Mouse (Mus musculus): Measurements from ENCODE around the gene Olfr18. TPM values are rescaled to one million over a fixed set of nuclear protein-coding genes. Genes with fewer than 3 reads are reported as not detected.
"Not testable (repeated sequence)": the region's sequence is repeated elsewhere in the genome, so short reads cannot be mapped to it uniquely, and the experiment has no call there.

Gene Olfr18
- polyA plus RNA-seq (2014; fragmentation: Nextera tagmentation; extraction: Ambion mirVana), result 0.13 TPM in 1 of 2 replicates, not detected in the other

DNA sequence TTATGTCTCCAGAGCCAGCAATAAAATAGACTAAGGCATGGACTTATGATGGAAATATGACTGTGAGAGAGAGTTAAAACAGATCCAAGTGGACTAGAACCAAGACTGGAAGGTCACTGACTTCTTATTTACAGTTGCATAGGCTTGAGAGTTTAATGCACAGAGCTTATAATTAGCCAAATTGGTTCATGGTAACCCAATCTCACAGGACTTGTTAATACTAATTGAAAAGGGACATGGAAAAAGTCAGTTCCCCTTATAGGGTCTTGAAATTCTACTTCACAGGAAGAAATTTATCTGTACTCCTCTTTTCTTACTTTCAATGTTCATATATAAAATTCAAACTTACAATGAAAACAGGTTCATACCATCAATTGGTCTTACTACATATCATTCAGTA, at the start of gene Olfr18:
TSS of gene Olfr18 (minus strand) at position 101 of the 400 bp plus-strand sequence.
- Histone ChIP-seq H3K9ac (replicated peaks; ENCODE audit: low read depth, low read length) (no peak within 1 kb of the TSS), H3K27ac (ENCODE audit: low read depth, low read length) (no peak within 1 kb of the TSS), H3K9me3 (ENCODE audit: control insufficient read depth, low read length) (no peaks in the 10 kb centered on the region), H3K4me3 (ENCODE audit: low read depth, low read length) (no peak within 1 kb of the TSS), H3K36me3 (ENCODE audit: control insufficient read depth, insufficient read depth, low read length) (no peaks in the 10 kb centered on the region), H3K4me1 (ENCODE audit: control insufficient read depth, insufficient read depth, low read length) (no peaks in the 10 kb centered on the region), H3K27me3 (ENCODE audit: control insufficient read depth, insufficient read depth, low read length) (no peaks in the 10 kb centered on the region), H3K4me2 (ENCODE audit: low read depth, low read length) (no peak within 1 kb of the TSS)
- no peak for ATAC-seq (ENCODE audit: low read depth)

DNA sequence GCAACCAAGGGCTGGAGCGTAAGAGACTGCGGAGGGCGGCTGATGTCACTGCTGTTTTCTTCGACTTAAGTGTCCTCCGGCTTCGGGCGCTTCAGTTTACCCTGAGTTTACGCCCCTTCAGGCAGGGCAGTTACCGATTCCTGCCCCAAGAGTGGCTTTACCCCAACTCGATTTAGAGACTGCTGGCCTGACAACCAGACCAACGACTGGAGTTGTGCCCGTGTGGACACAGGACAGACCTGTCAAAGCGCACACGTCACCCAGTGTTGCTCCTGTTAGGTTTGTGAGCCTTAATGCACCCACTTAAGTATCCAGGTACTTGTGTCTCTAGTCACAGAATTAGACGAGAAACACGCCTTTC, 49.4 kb upstream of the Olfr18 start:
- ATAC-seq (ENCODE audit: low read depth), result peak; percentile 85
- no peaks in the 10 kb centered on the region for H3K36me3 ChIP-seq (ENCODE audit: control insufficient read depth, insufficient read depth, low read length)
- H3K27ac ChIP-seq (ENCODE audit: low read depth, low read length), result no peak overlapping the region
- 18% methylated on average over 16 of the region's 16 CpGs for WGBS
- 0 out of 2 replicates have a peak, but pooled peaks cover 3% of the 10 kb centered on the region for H3K4me1 ChIP-seq (ENCODE audit: control insufficient read depth, insufficient read depth, low read length)
- peak overlapping the region; percentile 66 for H3K9ac ChIP-seq (replicated peaks; ENCODE audit: low read depth, low read length)
- peak overlapping the region; percentile 59 for H3K4me3 ChIP-seq (ENCODE audit: low read depth, low read length)
- no peaks in the 10 kb centered on the region for H3K27me3 ChIP-seq (ENCODE audit: control insufficient read depth, insufficient read depth, low read length)
- H3K9me3 ChIP-seq (ENCODE audit: control insufficient read depth, low read length), result no peaks in the 10 kb centered on the region
- peak overlapping the region; percentile 56 for H3K4me2 ChIP-seq (ENCODE audit: low read depth, low read length)

DNA sequence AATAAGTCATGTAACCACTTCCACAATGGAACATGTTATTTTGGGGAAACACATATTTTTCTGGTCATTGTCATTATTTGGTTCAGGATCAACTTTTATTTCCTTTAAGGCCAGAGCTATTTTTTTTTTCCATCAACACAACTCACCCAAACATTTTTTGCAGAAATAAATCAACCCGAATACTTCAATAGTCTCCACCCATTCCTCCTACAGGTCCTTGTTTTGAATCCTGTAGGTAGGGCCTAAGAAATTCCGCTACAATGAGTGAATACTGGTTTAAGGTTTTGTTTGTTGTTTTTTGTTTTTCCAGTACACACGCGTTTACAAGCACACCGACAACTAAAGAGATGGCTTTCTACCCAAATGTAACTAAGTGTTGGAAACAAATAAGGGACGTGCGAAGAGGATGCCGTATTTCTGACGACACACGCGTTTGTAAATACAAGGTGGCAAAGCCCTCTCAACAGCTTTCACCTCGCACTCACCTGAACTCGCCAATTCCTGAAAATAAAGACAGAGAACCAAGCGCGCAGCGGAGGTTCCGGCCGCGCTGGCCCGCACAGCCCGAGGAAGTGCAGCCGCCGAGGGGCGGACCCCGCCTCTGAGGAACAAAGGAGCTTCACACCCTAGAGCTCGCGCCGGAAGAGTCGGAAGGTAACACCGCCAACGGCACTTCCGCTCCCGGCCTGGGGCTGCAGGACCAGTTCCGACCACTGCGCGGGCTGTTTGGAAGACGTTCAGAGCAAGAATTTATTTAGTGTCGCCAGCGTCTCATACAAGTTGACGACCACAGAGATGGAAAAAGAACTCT, 48.8 kb upstream of the Olfr18 start, which contains the start of gene Zfp560:
TSS of gene Zfp560 (minus strand) at position 646 of the 811 bp plus-strand sequence.
- Histone ChIP-seq H3K27me3 (ENCODE audit: control insufficient read depth, insufficient read depth, low read length) (no peaks in the 10 kb centered on the region), H3K4me1 (ENCODE audit: control insufficient read depth, insufficient read depth, low read length) (0 out of 2 replicates have a peak, but pooled peaks cover 3% of the 10 kb centered on the region), H3K4me2 (ENCODE audit: low read depth, low read length) (peak within 1 kb of the TSS; percentile 56), H3K9me3 (ENCODE audit: control insufficient read depth, low read length) (no peaks in the 10 kb centered on the region), H3K4me3 (ENCODE audit: low read depth, low read length) (peak within 1 kb of the TSS; percentile 59), H3K9ac (replicated peaks; ENCODE audit: low read depth, low read length) (peak within 1 kb of the TSS; percentile 66), H3K27ac (ENCODE audit: low read depth, low read length) (peak within 1 kb of the TSS; percentile 78; the same call in 1 of the 2 replicates), H3K36me3 (ENCODE audit: control insufficient read depth, insufficient read depth, low read length) (no peaks in the 10 kb centered on the region)
- WGBS, result 2% methylated on average over 40 of the region's 40 CpGs
- peak; percentile 99 for ATAC-seq (ENCODE audit: low read depth)

DNA sequence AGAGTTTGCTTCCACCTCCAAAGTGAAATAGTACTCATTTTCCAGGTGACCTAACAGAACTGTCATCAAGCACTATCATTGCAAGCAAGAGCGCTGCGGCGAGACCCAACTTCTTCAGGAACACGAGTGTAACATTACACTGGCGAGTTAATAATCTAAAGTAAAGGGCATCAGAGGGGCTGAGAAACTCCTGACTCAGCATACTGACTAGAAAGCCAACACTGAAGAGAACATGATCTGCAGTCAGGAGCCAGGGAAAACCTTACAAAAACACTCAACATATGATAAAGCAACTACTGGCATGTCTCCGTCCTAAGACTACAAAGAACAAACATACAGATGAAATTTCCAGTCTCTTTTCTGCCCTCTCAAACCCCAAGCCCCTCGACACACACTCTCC, 47.8 kb upstream of the Olfr18 start:
- no peak overlapping the region; the same call in 1 of the 2 replicates for H3K9ac ChIP-seq (replicated peaks; ENCODE audit: low read depth, low read length)
- WGBS, result 91% methylated on average over 7 of the region's 7 CpGs
- 0 out of 2 replicates have a peak overlapping the region, but pooled peaks have one; percentile 59 for H3K4me3 ChIP-seq (ENCODE audit: low read depth, low read length)

DNA sequence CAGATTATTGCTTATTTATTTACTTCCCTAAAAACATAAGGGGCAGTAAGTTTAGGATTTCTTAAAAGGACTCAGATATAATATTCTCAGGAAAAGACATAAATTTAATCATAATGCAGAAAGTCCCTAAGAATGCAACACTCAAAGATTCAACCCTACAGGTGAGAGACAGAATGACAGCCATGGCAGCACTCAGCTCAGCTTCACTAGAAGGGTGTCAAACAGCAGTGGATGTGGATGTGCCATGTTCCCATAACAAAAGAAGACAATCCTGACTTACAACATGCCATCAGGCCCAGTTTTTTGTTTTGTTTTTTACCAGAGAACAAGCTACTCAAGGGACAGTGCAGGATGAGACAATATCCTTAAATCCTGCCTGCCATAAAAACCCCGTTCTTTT, 38.8 kb upstream of the Olfr18 start:
- no peaks in the 10 kb centered on the region for H3K36me3 ChIP-seq (ENCODE audit: control insufficient read depth, insufficient read depth, low read length)
- H3K4me1 ChIP-seq (ENCODE audit: control insufficient read depth, insufficient read depth, low read length), result no peaks in the 10 kb centered on the region
- no peak overlapping the region for H3K4me2 ChIP-seq (ENCODE audit: low read depth, low read length)
- 0 out of 2 replicates have a peak, but pooled peaks cover 3% of the 10 kb centered on the region for H3K9me3 ChIP-seq (ENCODE audit: control insufficient read depth, low read length)
- ATAC-seq (ENCODE audit: low read depth), result no peak
- no peaks in the 10 kb centered on the region for H3K27me3 ChIP-seq (ENCODE audit: control insufficient read depth, insufficient read depth, low read length)
- no peak overlapping the region for H3K4me3 ChIP-seq (ENCODE audit: low read depth, low read length)
- 94% methylated on average over 1 of the region's 1 CpGs for WGBS
- no peak overlapping the region for H3K9ac ChIP-seq (replicated peaks; ENCODE audit: low read depth, low read length)
- no peak overlapping the region for H3K27ac ChIP-seq (ENCODE audit: low read depth, low read length)

More for the DNA sequence above, 47.8 kb upstream of the Olfr18 start:
- H3K9me3 ChIP-seq (ENCODE audit: control insufficient read depth, low read length), result no peaks in the 10 kb centered on the region
- H3K27me3 ChIP-seq (ENCODE audit: control insufficient read depth, insufficient read depth, low read length), result no peaks in the 10 kb centered on the region
- ATAC-seq (ENCODE audit: low read depth), result no peak
- H3K36me3 ChIP-seq (ENCODE audit: control insufficient read depth, insufficient read depth, low read length), result no peaks in the 10 kb centered on the region
- 0 out of 2 replicates have a peak, but pooled peaks cover 3% of the 10 kb centered on the region for H3K4me1 ChIP-seq (ENCODE audit: control insufficient read depth, insufficient read depth, low read length)
- H3K27ac ChIP-seq (ENCODE audit: low read depth, low read length), result no peak overlapping the region
- H3K4me2 ChIP-seq (ENCODE audit: low read depth, low read length), result peak overlapping the region; percentile 56

DNA sequence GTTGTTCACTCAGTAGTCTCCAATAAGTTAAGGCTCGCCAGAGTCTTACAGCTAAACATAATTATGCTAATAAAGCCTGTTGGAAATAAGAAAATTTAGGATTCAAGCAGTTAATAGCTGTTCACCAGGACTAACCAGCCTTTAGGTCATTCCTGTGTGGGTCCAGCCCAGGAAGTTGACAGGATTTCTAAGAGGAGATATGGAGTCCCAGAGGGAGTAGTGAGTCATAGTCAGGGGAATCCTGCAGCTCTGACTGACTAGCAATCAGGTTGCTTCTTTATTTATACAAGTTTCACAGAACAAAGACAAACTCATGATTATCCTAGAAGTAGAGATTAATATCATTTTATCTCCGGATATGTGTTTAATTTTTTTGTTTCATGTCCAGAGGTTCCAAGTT, 31.4 kb upstream of the Olfr18 start:
- H3K36me3 ChIP-seq (ENCODE audit: control insufficient read depth, insufficient read depth, low read length), result no peaks in the 10 kb centered on the region
- H3K9me3 ChIP-seq (ENCODE audit: control insufficient read depth, low read length), result 0 out of 2 replicates have a peak, but pooled peaks cover 2% of the 10 kb centered on the region
- no peak for ATAC-seq (ENCODE audit: low read depth)
- WGBS, result 93% methylated on average over 2 of the region's 2 CpGs
- no peak overlapping the region for H3K27ac ChIP-seq (ENCODE audit: low read depth, low read length)
- H3K4me2 ChIP-seq (ENCODE audit: low read depth, low read length), result no peak overlapping the region
- no peaks in the 10 kb centered on the region for H3K27me3 ChIP-seq (ENCODE audit: control insufficient read depth, insufficient read depth, low read length)
- H3K9ac ChIP-seq (replicated peaks; ENCODE audit: low read depth, low read length), result no peak overlapping the region
- no peak overlapping the region for H3K4me3 ChIP-seq (ENCODE audit: low read depth, low read length)
- H3K4me1 ChIP-seq (ENCODE audit: control insufficient read depth, insufficient read depth, low read length), result no peaks in the 10 kb centered on the region

DNA sequence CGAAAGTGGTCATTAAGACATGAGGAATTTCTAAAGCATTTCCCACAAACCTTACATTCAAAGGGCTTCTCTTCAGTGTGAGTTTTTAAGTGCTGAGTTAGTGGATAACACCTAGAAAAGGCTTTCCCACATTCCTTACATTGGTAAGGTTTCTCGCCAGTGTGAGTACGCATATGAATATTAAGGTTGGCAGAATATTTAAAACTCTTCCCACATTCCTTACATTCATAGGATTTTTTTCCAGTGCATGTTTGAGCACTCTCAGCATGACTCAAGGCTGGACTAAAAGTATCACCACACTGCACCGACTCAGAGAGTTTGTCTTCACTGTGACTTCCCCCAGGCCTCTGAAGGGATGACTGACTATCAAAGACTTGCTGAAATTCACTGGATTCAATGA, 12.6 kb upstream of the Olfr18 start:
- H3K4me2 ChIP-seq (ENCODE audit: low read depth, low read length), result no peak overlapping the region
- ATAC-seq (ENCODE audit: low read depth), result no peak

DNA sequence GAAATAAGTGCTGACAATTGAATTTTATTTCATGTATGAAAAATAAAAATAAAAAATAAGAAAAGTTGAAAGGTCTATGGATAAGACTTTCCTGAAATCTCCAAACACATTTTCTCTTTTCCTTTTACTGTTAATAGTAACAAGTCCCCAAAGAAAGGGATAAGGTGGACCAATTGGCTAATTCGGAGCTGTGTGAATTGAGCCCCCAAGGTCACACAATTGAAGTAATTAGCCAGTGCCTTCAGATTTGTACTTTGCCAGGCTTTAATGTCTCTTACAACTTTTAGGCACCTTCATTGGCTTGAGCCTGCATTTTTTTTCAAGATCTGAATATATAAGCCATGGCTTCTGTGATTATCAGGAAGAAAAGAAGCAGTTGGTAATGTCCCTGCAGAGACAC, 37.7 kb downstream of the Olfr18 start, which contains the start of gene Olfr873:
TSS of gene Olfr873 (plus strand) at position 301 of the 400 bp plus-strand sequence.
- WGBS, result 85% methylated on average over 1 of the region's 1 CpGs
- Histone ChIP-seq H3K36me3 (ENCODE audit: control insufficient read depth, insufficient read depth, low read length) (no peaks in the 10 kb centered on the region), H3K4me3 (ENCODE audit: low read depth, low read length) (no peak within 1 kb of the TSS), H3K9ac (replicated peaks; ENCODE audit: low read depth, low read length) (no peak within 1 kb of the TSS), H3K27ac (ENCODE audit: low read depth, low read length) (no peak within 1 kb of the TSS), H3K4me1 (ENCODE audit: control insufficient read depth, insufficient read depth, low read length) (no peaks in the 10 kb centered on the region), H3K27me3 (ENCODE audit: control insufficient read depth, insufficient read depth, low read length) (no peaks in the 10 kb centered on the region), H3K4me2 (ENCODE audit: low read depth, low read length) (no peak within 1 kb of the TSS), H3K9me3 (ENCODE audit: control insufficient read depth, low read length) (no peaks in the 10 kb centered on the region)
- ATAC-seq (ENCODE audit: low read depth), result no peak

More for the DNA sequence above, 12.6 kb upstream of the Olfr18 start:
- H3K27ac ChIP-seq (ENCODE audit: low read depth, low read length), result no peak overlapping the region
- peaks cover 8% of the 10 kb centered on the region for H3K9me3 ChIP-seq (ENCODE audit: control insufficient read depth, low read length)
- peaks cover 23% of the 10 kb centered on the region for H3K36me3 ChIP-seq (ENCODE audit: control insufficient read depth, insufficient read depth, low read length)
- no peak overlapping the region for H3K4me3 ChIP-seq (ENCODE audit: low read depth, low read length)
- 93% methylated on average over 4 of the region's 4 CpGs for WGBS
- no peak overlapping the region for H3K9ac ChIP-seq (replicated peaks; ENCODE audit: low read depth, low read length)
- H3K4me1 ChIP-seq (ENCODE audit: control insufficient read depth, insufficient read depth, low read length), result no peaks in the 10 kb centered on the region
- H3K27me3 ChIP-seq (ENCODE audit: control insufficient read depth, insufficient read depth, low read length), result no peaks in the 10 kb centered on the region

DNA sequence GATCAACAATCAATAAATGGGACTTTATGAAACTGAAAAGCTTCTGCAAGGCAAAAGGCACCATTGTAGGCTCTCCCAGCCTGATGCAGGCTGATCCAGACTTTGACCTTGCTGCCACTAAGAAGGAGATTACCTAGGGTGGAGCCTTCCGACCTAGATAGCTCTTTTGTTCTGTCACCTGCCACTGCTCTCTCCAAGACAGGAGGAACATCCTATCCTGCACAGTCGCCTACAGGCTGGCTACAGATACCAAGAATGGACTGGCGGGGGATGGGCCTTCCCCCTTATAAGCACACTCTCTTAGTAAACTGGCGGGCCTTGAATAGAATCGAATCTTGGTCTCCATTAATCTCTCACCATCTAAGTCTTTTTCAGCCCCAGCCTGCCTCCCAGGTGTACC, 40.3 kb downstream of the Olfr18 start:
- WGBS, result 89% methylated on average over 5 of the region's 5 CpGs
- H3K4me1 ChIP-seq (ENCODE audit: control insufficient read depth, insufficient read depth, low read length); H3K9me3 ChIP-seq (ENCODE audit: control insufficient read depth, low read length); H3K9ac ChIP-seq (replicated peaks; ENCODE audit: low read depth, low read length); H3K36me3 ChIP-seq (ENCODE audit: control insufficient read depth, insufficient read depth, low read length); H3K4me2 ChIP-seq (ENCODE audit: low read depth, low read length); H3K27me3 ChIP-seq (ENCODE audit: control insufficient read depth, insufficient read depth, low read length); ATAC-seq (ENCODE audit: low read depth); H3K4me3 ChIP-seq (ENCODE audit: low read depth, low read length); H3K27ac ChIP-seq (ENCODE audit: low read depth, low read length): not testable (repeated sequence)

Data from neural tube, embryonic 14.5 days (tissue).